Mouse (Mus musculus): ENCODE measurements around the gene Mrpl53.

GRCm38 (mm10) chr6:83117616-83118015 lies 8.8 kb downstream of the Mrpl53 start:
- TF ChIP-seq CTCF (IDR thresholded peaks at IDR 0.05; ENCODE audit: low read depth) (no peak), EP300 (IDR thresholded peaks at IDR 0.05; ENCODE audit: low read depth) (no peak)

Data from liver, embryonic 14.5 days (tissue).